Mouse (Mus musculus) olfactory bulb, adult 2 months (tissue): Measurements from ENCODE around the gene Gm45623.

Experiments
- CTCF ChIP-seq: fragments of 200-500 bp; IDR thresholded peaks from 2 replicates; pipeline ENCODE4 v1.5.1; 2012; ENCODE audit warnings: low read depth, mild to moderate bottlenecking, low read length, moderate library complexity; ENCODE audit not compliant: insufficient read depth
- POLR2A ChIP-seq: fragments of 200-500 bp; IDR thresholded peaks from 2 replicates; pipeline ENCODE4 v1.6.1; 2012; ENCODE audit warnings: mild to moderate bottlenecking, low read depth, low read length, moderate library complexity; ENCODE audit not compliant: insufficient read depth

GRCm38 (mm10) chr13:56766211-56766610, 12.6 kb upstream of the Gm45623 start:
- TF ChIP-seq CTCF (no peak), POLR2A (no peak)
